Mouse (Mus musculus) embryo, embryonic 10 days (tissue): ENCODE measurements around the gene Slc2a9.

Source experiments
- DNase-seq: peaks from one replicate; pipeline ENCODE4 v3.0.0-alpha.2; 2015; ENCODE audit warnings: low spot score

Gene Slc2a9

GRCm38 (mm10) chr5:38502992-38503391 is at the start of gene Slc2a9:
Gene Slc2a9, minus strand, starts transcription at chr5:38503143.
- DNase-seq: no peak

DNA sequence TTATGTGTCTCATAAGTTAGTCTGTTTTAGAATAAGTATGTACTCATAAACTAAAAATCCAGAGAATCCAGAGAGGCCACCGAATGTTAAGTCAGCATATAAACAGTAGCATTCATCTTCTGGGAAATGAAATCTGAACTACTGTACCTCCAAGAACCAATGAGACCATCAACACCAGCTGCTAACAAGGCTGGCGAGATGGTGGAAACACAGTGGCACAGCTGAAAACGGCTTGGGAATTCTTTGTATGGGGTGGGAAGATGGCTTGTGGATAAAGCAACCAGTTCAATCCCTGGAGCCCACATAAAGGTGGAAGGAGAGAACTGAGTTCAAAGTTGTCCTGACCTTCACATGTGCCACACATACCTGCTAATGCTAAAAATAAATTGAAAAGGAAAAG is 49.7 kb upstream of the Slc2a9 start:
- no peak for DNase-seq

DNA sequence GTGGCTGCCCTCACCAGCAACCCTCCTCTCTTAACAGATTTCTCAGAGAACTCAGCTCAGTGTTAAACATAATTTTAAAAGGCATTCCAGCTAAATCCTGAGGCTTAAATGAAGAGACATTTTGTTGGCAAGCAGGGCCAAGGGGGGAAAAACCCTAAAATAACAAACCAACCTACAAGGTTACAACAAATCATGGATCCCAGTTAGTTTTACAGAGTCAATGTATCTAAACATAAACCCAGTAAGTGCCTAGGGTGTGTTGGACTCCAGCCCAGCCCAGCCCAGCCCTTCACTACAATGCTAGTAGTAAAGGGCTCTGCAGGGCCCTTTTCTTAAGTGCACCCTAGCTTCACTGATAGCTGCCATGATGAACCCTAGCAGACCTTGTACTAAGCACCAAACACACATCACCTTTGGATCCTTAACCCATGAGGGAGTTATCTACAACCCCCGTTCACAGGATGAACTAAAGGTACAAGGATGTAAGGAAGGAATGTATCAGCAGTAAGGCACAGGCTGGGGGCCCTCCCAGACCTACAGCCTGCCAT is 47.4 kb upstream of the Slc2a9 start:
- DNase-seq: no peak

DNA sequence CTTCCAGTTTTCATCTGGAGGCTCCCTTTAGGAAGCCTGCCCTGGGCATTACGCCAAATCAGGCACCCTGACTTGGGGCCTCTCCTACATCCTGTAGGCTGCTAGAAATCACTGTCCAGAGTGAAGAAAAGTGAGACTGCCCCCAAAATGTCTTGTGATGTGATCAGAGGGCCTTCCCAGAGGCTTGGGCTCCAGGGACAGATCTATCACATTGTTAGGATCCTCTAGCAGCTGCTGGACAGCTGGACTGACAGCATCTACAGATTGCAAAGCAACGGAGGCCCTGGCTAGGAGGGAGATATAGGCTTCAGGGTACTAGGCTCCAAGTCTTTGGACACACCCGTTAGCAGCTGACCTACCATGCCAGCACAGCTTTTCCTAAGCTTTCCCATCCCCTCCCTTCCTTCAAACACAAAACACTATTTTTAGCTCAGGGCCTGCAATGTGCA is 46.5 kb upstream of the Slc2a9 start:
- DNase-seq: no peak

DNA sequence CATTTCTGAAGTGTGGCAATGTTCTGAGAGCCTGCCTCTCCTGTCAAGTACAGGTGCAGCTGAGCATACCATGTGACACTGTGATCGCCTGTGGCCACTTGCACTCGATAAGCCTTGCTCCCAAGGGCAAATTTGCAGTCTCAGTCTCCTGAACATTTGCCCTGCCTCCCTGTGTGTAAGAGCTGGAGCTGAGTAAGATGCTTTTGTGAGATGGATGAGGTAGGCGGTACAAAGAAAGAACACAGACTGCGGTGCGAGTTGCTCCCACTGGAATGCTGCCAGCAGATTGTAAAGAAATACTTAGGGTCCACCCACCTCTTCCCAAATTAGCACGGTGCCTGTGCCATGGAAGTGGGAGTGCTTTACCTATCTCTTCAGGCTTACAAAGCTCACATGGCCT is 44.4 kb upstream of the Slc2a9 start:
- DNase-seq: no peak

- DNase-seq: no peak
These were observed 41.8 kb upstream of the Slc2a9 start for GRCm38 (mm10) chr5:38544423-38545415.

DNA sequence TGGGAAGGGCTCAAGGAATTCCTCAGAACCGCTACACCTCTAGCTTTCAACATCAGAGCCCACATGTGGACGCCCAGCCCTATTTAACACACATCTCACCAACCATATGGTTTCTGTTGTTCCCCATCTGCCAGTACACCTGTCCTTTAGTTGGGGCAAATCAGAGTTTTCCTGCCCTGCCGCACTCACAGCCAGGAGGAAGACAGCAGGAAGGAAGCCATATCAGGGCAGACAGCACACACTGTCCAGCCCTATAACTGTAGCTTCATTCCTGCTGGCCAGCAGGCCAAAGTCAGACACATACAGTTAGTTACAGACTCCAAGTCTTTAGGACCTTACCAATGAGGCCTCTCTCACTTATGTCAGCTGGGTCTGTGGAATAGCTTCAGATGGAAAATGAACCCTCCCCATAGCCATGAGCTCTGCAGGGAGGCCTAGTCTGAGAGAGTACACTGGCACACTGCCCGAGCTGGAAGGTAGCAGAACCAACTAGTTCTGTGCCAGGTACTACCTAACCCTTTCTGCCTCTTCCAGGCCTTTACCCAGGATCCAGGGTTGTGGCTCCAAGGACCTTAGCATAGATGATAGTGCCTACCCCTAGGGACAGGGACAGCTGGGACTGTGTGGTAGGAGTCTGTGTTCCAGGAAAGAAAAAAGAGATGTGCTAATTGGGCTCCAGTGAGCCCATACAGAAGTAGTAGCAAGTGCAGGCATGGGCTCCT is 40.7 kb upstream of the Slc2a9 start:
- DNase-seq: no peak

DNA sequence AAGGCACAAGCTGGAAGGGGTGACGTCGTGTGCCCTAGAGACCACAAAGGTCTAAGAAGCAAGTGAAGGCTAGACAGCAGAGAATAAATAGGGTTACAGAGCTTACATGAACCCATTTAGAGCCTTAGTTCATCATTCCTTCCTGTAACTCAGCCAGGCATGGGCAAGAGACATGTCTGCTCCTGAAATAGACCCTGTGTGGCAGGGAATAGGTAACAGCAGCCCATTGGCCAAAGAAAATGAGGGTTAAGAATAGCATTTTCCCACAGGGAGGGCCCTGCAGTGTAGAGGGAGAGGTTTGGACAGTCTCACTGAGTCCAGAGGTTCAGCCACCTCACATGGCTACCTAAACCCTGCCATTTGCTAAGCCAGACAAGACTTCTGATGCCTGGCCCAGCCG is 38.8 kb upstream of the Slc2a9 start:
- no peak for DNase-seq

DNA sequence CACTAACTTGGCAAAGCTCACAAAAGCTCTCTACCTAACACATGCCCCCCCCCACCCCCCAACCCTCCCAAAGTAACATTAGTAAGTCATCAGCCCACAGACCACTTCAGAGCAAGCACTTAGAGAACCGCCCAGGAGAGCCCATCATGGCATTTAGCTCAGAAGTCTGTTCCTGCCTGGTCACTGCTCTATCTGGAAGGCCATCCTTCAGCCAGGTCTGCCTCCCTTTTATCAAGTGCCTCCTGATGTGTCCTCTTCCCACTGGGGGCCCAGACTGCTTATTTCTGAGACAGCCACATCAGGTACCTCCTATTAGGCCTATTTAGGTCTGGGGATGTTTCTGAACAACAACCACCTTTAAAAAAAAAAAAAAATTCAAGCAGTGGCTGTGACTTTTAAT is 38.0 kb upstream of the Slc2a9 start:
- DNase-seq: no peak

- DNase-seq: no peak
These were observed 35.6 kb upstream of the Slc2a9 start for GRCm38 (mm10) chr5:38538508-38538907.

DNA sequence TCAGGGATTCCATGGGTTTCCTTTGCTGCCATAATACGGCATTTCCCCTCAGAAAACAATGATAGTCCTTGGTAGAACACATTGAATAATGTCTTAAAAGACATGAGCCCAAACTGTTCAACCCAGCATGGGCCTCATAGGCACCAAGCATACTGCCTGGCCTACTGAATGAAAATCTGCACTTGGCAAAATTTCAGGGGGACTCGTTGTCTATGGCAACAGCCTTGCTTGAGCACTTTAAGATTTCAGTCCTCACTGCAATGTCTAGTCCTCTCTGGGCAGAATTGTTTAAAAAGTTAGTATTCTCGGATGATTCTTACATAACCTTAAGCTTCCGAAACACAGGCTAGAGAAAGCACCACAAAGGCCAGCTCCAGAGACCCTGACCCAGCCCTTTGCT is 34.9 kb upstream of the Slc2a9 start:
- DNase-seq: no peak

GRCm38 (mm10) chr5:38536822-38537221 is 33.9 kb upstream of the Slc2a9 start:
- no peak for DNase-seq

- DNase-seq: no peak
These were observed 29.1 kb upstream of the Slc2a9 start for GRCm38 (mm10) chr5:38532084-38532483.

GRCm38 (mm10) chr5:38529724-38530428 is 26.9 kb upstream of the Slc2a9 start:
- peak; percentile 56 for DNase-seq

DNA sequence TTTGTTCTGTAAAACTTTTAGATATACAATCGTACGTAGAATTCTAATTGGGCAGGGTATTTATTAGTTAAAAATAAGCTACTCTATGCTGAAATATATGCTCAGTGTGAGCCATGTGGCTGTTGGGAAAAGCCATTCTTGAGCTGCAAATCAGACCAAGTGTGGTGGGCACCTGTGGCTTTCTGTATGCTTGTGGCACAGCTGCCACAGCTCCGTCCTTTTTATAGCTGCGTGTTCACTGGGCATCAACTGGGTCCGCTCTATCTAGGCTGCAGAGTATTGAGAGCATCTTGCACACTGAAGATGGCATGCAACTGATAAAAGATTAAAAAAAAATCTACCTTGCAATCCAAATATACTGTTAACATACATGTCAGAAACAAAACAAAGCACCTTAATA is 20.0 kb upstream of the Slc2a9 start:
- no peak for DNase-seq

GRCm38 (mm10) chr5:38520838-38521237 is 17.9 kb upstream of the Slc2a9 start:
- no peak for DNase-seq

DNA sequence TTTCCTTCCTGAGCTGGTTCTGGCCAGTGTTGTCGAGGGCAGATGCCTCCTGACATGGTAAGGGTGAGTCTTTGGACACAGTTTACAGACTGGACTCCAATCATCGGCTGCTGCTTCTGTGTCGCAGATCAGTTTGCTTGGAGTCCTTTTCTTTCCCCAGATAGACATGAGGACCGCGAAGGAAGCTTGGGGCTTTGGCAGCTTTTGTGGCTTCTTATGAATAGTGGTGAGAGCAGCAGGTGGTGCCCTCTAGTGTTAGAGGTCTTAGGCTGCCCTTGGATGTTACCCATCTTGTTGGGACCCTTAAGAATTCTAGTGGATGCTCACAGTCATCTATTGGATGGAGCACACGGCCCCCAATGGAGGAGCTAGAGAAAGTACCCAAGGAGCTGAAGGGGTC is 13.3 kb upstream of the Slc2a9 start:
- DNase-seq: peak; percentile 62

DNA sequence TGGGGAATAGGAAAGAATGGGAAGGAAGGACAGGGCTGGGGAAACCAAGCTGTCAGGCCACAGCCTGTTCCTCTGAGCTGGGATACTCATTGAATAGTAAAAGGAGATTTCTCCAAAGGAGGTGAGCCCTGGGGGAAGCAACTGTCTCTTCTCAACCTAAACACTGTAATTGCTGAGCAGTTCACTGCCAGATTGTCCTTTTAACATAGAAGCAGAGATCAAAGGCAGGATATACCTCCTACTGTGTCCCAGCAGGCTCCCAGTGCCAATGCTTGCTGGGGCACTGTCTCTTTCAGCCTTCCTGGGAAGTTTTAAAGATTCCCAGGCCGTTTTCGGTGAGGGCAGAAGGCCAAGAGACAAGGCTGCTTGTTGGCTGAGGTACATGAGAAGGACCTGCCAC is 10.0 kb upstream of the Slc2a9 start:
- no peak for DNase-seq

DNA sequence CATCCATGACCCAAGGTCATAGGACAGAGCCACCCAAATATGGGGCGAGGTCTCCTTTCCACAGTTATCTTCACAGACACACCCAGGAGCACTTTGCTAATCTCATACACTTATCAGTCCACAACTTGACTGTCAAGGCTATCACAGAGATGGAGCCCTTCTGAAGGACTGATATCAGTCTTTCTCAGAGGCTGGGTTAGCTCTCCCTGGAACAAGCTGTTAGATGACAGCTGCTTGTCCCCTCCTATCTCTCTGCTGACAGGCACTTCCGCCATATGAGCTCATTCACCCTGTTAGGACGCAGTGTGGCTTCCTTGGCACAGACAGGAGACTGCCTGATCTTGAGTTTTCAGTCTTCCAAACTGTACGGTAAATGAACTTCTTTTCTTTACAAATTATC is 6.6 kb upstream of the Slc2a9 start:
- DNase-seq: no peak

- DNase-seq: no peak
These were observed 2.5 kb upstream of the Slc2a9 start for GRCm38 (mm10) chr5:38505435-38505765.

GRCm38 (mm10) chr5:38504747-38505434 is 1.9 kb upstream of the Slc2a9 start:
- no peak for DNase-seq

DNA sequence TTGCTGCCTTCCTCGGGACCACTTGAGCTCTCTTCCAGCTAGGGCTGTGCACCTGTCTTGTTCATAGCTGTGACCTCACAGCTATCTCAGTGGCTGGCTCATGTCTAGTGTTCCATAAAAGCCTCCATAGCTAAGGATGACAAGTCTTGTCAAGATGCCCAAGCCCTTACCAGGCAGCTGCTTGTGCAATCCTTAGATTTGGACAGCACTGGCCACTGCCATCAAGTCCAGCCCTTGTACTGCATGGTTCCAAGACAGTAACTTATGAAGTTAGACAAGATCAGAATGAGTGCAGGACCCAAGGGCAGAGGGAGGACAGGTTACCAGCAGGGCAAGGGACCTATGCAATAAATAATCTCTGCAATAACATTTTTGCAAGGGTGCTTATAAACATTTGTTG is 1.2 kb upstream of the Slc2a9 start:
- DNase-seq: no peak
